10 mouse cellular contexts compared by ENCODE assay signal in the genomic region with DNA sequence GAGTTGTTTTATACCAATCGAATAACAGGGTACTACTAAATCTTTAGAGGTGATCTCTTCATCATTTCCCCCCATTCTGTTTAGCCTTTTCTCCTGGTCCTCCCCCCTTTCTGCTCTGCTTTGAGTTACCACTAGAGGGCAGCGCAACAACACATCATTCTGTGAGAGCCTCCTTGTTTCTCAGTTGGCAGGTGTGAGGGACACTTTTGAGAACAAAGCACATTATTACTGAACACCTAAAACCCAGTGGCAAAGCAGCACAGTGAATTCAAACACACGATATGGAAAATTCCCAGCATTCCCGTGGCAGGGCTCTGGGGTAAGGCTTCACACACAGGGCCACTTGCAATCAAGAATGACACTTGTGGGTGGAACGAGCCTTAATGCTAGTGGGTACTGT.
A peak's percentile ranks its signal among the peaks of the same experiment; 100 is the strongest.
DNase-seq lines count a peak whose midpoint lies in the region; ATAC-seq and TF ChIP-seq lines count a peak whose summit lies in the region.
"Had no signal": no experiment of that assay in that cellular context is flagged by ENCODE, and none has a peak within 500 bp of the region (broad histone marks: within the 10 kb centered on the region; RNA-seq: fewer than 3 reads in every experiment).

No protein-coding gene starts in this region.

- H3K4me1 ChIP-seq in testis, adult 2 months (ENCODE audit: control insufficient read depth, insufficient read depth, low read length), result no peaks in the 10 kb centered on the region
- H3K4me1 ChIP-seq in forebrain, postnatal 0 days (ENCODE audit: insufficient read depth), result 0 out of 2 replicates have a peak, but pooled peaks cover 7% of the 10 kb centered on the region
- peaks cover 58% of the 10 kb centered on the region for H3K4me1 ChIP-seq in limb, embryonic 10.5 days
- peaks cover 66% of the 10 kb centered on the region for H3K4me1 ChIP-seq in neural tube, embryonic 13.5 days (replicated peaks)
- H3K4me1 ChIP-seq: megakaryocyte, embryonic 14.5 days had no signal

- no peaks in the 10 kb centered on the region for H3K27me3 ChIP-seq in testis, adult 2 months (ENCODE audit: control insufficient read depth, insufficient read depth, low read length)
- H3K27me3 ChIP-seq in forebrain, postnatal 0 days (ENCODE audit: insufficient read depth, low read length), result no peaks in the 10 kb centered on the region
- H3K27me3 ChIP-seq in limb, embryonic 10.5 days (ENCODE audit: low read depth, poor library complexity, severe bottlenecking), result no peaks in the 10 kb centered on the region
- no peaks in the 10 kb centered on the region for H3K27me3 ChIP-seq in neural tube, embryonic 13.5 days
- H3K27me3 ChIP-seq: embryonic facial prominence, embryonic 15.5 days had no signal

- peak; percentile 37; the same call in 1 of the 2 replicates for TF ChIP-seq CTCF in testis, adult 2 months (IDR thresholded peaks at IDR 0.05; ENCODE audit: control insufficient read depth, insufficient read depth, insufficient replicate concordance, low read depth, low read length)
- peak; percentile 93 for TF ChIP-seq CTCF in forebrain, postnatal 0 days (IDR thresholded peaks at IDR 0.05; ENCODE audit: low read depth)

- no peak overlapping the region for H3K4me2 ChIP-seq in forebrain, postnatal 0 days (ENCODE audit: low read depth)
- no peak overlapping the region for H3K4me2 ChIP-seq in neural tube, embryonic 13.5 days
- H3K4me2 ChIP-seq: embryonic facial prominence, embryonic 15.5 days had no signal

- H3K36me3 ChIP-seq in testis, adult 2 months (ENCODE audit: control insufficient read depth, insufficient read depth, low read length), result no peaks in the 10 kb centered on the region
- H3K36me3 ChIP-seq in forebrain, postnatal 0 days (ENCODE audit: insufficient read depth), result no peaks in the 10 kb centered on the region
- H3K36me3 ChIP-seq in limb, embryonic 10.5 days, result no peaks in the 10 kb centered on the region
- no peaks in the 10 kb centered on the region for H3K36me3 ChIP-seq in neural tube, embryonic 13.5 days
- H3K36me3 ChIP-seq: embryonic facial prominence, embryonic 15.5 days had no signal

- H3K27ac ChIP-seq in testis, adult 2 months (ENCODE audit: control insufficient read depth, insufficient read depth, low read depth, low read length), result no peak overlapping the region
- no peak overlapping the region; the same call in 1 of the 2 replicates for H3K27ac ChIP-seq in forebrain, postnatal 0 days (ENCODE audit: low read depth, low read length)
- peak overlapping the region; percentile 73; the same call in 1 of the 2 replicates for H3K27ac ChIP-seq in limb, embryonic 10.5 days
- peak overlapping the region; percentile 81 for H3K27ac ChIP-seq in neural tube, embryonic 13.5 days (replicated peaks)
- H3K27ac ChIP-seq: embryonic facial prominence, embryonic 15.5 days had no signal

- H3K9me3 ChIP-seq in forebrain, postnatal 0 days (ENCODE audit: low read length), result no peaks in the 10 kb centered on the region
- H3K9me3 ChIP-seq in limb, embryonic 10.5 days (replicated peaks), result no peaks in the 10 kb centered on the region
- no peaks in the 10 kb centered on the region for H3K9me3 ChIP-seq in neural tube, embryonic 13.5 days
- H3K9me3 ChIP-seq: embryonic facial prominence, embryonic 15.5 days; megakaryocyte, embryonic 14.5 days had no signal

- WGBS in forebrain, postnatal 0 days, result 20% methylated on average over 5 of the region's 5 CpGs
- 57% methylated on average over 5 of the region's 5 CpGs for WGBS in limb, embryonic 10.5 days
- WGBS in neural tube, embryonic 13.5 days, result 25% methylated on average over 5 of the region's 5 CpGs

- H3K9ac ChIP-seq in forebrain, postnatal 0 days, result no peak overlapping the region
- peak overlapping the region; percentile 38 for H3K9ac ChIP-seq in neural tube, embryonic 13.5 days
- H3K9ac ChIP-seq: embryonic facial prominence, embryonic 15.5 days had no signal

- H3K4me3 ChIP-seq in testis, adult 2 months (ENCODE audit: control insufficient read depth, low read depth, low read length), result no peak overlapping the region
- no peak overlapping the region for H3K4me3 ChIP-seq in forebrain, postnatal 0 days (ENCODE audit: low read depth, low read length)
- no peak overlapping the region for H3K4me3 ChIP-seq in limb, embryonic 10.5 days
- no peak overlapping the region for H3K4me3 ChIP-seq in neural tube, embryonic 13.5 days
- H3K4me3 ChIP-seq: embryonic facial prominence, embryonic 15.5 days; megakaryocyte, embryonic 14.5 days had no signal

- ATAC-seq in forebrain, postnatal 0 days, result peak; percentile 68
- peak; percentile 62 for ATAC-seq in neural tube, embryonic 13.5 days (ENCODE audit: low read depth)
- no peak for ATAC-seq in erythroid progenitor cell, adult 5-6 weeks (replicated peaks; ENCODE audit: low FRiP score, poor library complexity, severe bottlenecking)

- DNase-seq in testis, postnatal 14 days (ENCODE audit: low spot score), result no peak
- DNase-seq in cerebellum, adult 11-12 months, result peak; percentile 46
- DNase-seq in forebrain, postnatal 0 days, result peak; percentile 87
- peak; percentile 40 to 60 for DNase-seq in kidney, adult 8-10 months
- peak; percentile 72 for DNase-seq in limb, embryonic 10.5 days (ENCODE audit: low spot score)

- no peak for TF ChIP-seq POLR2A in testis, adult 2 months (IDR thresholded peaks at IDR 0.05; ENCODE audit: control insufficient read depth, low read depth, low read length)

Comparison
In these comparisons a context has a peak if more than half of its experiments do, and no peak if none do; other contexts are left out.
1. H3K27ac ChIP-seq: peak in limb, embryonic 10.5 days (single experiment) and neural tube, embryonic 13.5 days (single experiment); none in testis, adult 2 months (single experiment) and forebrain, postnatal 0 days (single experiment).